Mouse (Mus musculus): ENCODE data around the gene Pgpep1l. TPM values are rescaled to one million over a fixed set of nuclear protein-coding genes. Genes with fewer than 3 reads are reported as not detected.
"Not testable (repeated sequence)": the region's sequence is repeated elsewhere in the genome, so short reads cannot be mapped to it uniquely, and the experiment has no call there.

Pgpep1l gene
- polyA plus RNA-seq, 1 experiment from 2014 or later = not detected

DNA sequence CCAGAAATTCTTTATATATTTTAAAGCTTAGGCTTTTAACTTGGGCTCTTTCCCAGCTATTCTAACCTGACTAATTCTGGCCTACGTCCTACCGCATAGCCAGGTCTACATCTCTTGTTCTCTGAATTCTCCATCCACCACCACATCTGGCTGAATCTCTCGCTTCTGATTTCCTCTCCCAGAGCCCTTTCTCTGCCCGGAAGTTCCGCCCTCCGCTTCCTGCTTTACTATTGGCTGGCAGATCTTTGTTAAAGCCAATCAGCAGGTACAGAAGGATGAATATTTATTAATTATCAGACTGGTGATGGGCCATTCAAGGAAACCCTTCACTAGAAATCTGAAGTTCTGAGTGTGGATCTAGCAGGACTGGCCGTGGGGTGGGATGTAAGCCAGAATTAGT lies 37.1 kb upstream of the Pgpep1l start:
- 65% methylated on average over 7 of the region's 7 CpGs for WGBS
- Histone ChIP-seq H3K4me3 (ENCODE audit: low read depth, low read length) (no peak overlapping the region), H3K9ac (ENCODE audit: low read depth, low read length) (no peak overlapping the region), H3K4me1 (replicated peaks; ENCODE audit: control insufficient read depth, insufficient read depth, low read length) (no peaks in the 10 kb centered on the region), H3K27me3 (replicated peaks; ENCODE audit: control insufficient read depth, insufficient read depth, low read length) (no peaks in the 10 kb centered on the region), H3K4me2 (no peak overlapping the region), H3K9me3 (ENCODE audit: control insufficient read depth, low read length) (no peaks in the 10 kb centered on the region), H3K27ac (ENCODE audit: low read depth, low read length) (no peak overlapping the region), H3K36me3 (ENCODE audit: control insufficient read depth, insufficient read depth, low read length) (no peaks in the 10 kb centered on the region)
- ATAC-seq (replicated peaks; ENCODE audit: low FRiP score) (no peak), DNase-seq (ENCODE audit: low spot score) (no peak)

DNA sequence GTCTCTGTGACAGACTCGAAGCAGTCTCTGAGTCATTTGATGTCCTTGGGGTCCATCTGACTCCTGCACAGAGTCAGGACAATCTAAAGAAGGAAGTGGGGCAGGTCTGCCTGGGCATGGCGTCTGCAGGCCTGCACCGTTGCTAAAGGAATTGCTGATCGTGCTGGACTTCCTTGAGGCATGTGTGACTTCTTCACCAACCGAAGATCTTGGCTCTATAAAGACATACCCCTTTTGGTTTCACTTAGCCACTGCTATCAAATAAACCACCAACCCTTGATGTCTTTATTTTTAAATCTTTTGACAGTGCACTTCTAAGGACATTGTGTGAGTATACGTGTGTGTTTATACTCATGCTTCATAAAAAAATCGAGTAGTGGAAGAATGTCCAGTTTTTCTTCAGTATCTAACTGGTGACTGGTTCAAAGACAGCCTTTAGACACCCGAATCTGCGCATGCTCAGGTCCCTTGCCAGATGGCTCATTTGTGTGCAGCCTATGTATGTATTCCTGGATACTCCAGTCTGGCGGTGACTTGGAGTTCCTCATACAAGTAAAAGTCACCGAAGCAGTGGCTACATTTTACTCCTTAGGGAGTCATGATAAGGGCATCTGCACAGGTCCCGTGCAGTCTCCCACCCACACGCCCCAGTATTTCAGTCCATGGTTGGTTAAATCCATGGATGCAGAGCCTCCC lies 34.5 kb upstream of the Pgpep1l start:
- Histone ChIP-seq H3K4me3 (ENCODE audit: low read depth, low read length) (no peak overlapping the region), H3K9me3 (ENCODE audit: control insufficient read depth, low read length) (no peaks in the 10 kb centered on the region), H3K27me3 (replicated peaks; ENCODE audit: control insufficient read depth, insufficient read depth, low read length) (no peaks in the 10 kb centered on the region), H3K27ac (ENCODE audit: low read depth, low read length) (no peak overlapping the region), H3K36me3 (ENCODE audit: control insufficient read depth, insufficient read depth, low read length) (no peaks in the 10 kb centered on the region), H3K4me2 (no peak overlapping the region), H3K4me1 (replicated peaks; ENCODE audit: control insufficient read depth, insufficient read depth, low read length) (no peaks in the 10 kb centered on the region), H3K9ac (ENCODE audit: low read depth, low read length) (no peak overlapping the region)
- no peak for DNase-seq (ENCODE audit: low spot score)
- WGBS = 77% methylated on average over 13 of the region's 13 CpGs
- ATAC-seq (replicated peaks; ENCODE audit: low FRiP score) = no peak

DNA sequence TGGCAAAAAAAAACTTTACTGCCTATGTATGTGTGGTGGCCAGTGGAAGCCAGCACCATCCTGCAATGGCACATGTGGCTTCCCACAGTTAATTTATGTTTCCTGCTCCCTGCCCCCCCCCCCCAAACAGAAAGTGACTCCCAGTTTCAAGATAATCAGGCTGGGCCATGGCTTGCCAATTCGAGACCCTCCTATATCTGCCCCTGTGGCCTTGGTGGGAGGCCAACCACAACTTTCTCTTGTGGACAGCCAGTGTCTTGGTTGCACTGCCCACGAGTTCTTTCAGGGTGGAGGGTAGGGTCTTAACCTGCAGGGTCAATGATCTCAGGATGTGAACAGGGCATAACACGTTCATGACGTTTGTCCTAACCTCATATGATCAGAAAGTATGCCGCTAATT lies 32.5 kb upstream of the Pgpep1l start:
- Histone ChIP-seq H3K4me1 (replicated peaks; ENCODE audit: control insufficient read depth, insufficient read depth, low read length) (no peaks in the 10 kb centered on the region), H3K36me3 (ENCODE audit: control insufficient read depth, insufficient read depth, low read length) (no peaks in the 10 kb centered on the region), H3K9me3 (ENCODE audit: control insufficient read depth, low read length) (no peaks in the 10 kb centered on the region), H3K27me3 (replicated peaks; ENCODE audit: control insufficient read depth, insufficient read depth, low read length) (no peaks in the 10 kb centered on the region), H3K9ac (ENCODE audit: low read depth, low read length) (no peak overlapping the region), H3K27ac (ENCODE audit: low read depth, low read length) (no peak overlapping the region), H3K4me2 (no peak overlapping the region), H3K4me3 (ENCODE audit: low read depth, low read length) (no peak overlapping the region)
- DNase-seq (ENCODE audit: low spot score) = no peak
- no peak for ATAC-seq (replicated peaks; ENCODE audit: low FRiP score)
- WGBS = 76% methylated on average over 5 of the region's 5 CpGs

DNA sequence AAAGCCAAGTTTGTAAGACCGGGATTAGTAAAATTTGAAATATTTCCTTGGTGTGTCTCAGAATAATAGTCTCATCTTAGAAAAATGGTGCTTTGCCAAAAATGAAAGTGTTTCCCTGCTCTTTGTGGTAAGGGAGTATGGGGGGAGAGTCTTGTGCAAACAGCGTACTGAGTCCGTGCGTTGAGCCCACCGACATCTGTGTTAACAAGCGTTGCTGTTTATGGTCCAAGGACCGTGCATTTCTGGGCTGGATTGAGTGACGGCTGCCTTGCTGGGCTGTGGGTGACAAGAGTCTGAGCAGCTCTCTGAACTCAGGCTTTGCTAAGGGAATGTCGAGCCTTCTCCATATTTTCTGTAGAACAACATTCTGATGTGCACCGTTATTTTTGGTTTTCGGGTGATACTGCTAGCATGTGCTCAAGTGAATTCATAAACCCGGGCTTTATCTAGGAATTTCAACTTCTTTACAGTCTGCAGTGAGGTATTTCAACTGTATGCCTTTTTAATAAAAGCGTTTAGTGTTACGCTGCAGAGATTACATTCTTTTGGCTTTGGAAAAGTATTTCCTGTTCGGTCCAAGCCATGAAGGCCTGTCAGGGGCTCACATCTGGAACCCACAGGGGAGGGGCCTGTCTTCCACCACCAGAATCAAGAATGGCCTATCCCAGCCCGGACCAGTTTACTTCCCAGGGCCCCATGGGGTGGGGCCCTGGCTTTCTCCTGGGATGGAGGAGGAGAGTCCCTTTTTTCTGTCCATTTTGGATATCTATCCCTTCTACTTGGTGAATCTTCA lies 30.2 kb upstream of the Pgpep1l start:
- Histone ChIP-seq H3K4me3 (ENCODE audit: low read depth, low read length) (no peak overlapping the region), H3K4me2 (no peak overlapping the region), H3K9ac (ENCODE audit: low read depth, low read length) (no peak overlapping the region), H3K27me3 (replicated peaks; ENCODE audit: control insufficient read depth, insufficient read depth, low read length) (no peaks in the 10 kb centered on the region), H3K27ac (ENCODE audit: low read depth, low read length) (no peak overlapping the region), H3K4me1 (replicated peaks; ENCODE audit: control insufficient read depth, insufficient read depth, low read length) (no peaks in the 10 kb centered on the region), H3K36me3 (ENCODE audit: control insufficient read depth, insufficient read depth, low read length) (no peaks in the 10 kb centered on the region), H3K9me3 (ENCODE audit: control insufficient read depth, low read length) (no peaks in the 10 kb centered on the region)
- WGBS = 81% methylated on average over 16 of the region's 16 CpGs
- DNase-seq (ENCODE audit: low spot score) = no peak
- no peak for ATAC-seq (replicated peaks; ENCODE audit: low FRiP score)

DNA sequence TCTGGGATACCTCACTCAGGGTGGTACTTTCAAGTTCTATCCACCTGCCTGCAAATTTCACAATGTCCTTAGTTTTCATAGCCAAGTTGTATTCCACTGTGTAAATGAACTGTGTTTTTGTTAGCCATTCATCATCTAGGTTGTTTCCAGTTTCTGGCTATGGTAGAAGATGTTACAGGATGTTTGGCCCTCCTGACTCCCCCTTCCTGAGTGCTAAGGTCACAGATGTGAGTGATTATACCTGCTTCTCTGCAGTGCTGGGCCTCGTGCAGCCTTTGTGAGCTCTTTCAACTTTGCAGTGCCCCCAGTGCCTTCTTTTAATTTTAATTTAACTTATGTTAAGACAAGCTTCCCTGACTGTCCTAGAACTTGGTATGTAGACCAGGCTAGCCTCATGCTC lies 27.6 kb upstream of the Pgpep1l start:
- ATAC-seq (replicated peaks; ENCODE audit: low FRiP score) (no peak), DNase-seq (ENCODE audit: low spot score) (no peak)
- Histone ChIP-seq H3K4me2 (no peak overlapping the region), H3K36me3 (ENCODE audit: control insufficient read depth, insufficient read depth, low read length) (no peaks in the 10 kb centered on the region), H3K9ac (ENCODE audit: low read depth, low read length) (no peak overlapping the region), H3K27ac (ENCODE audit: low read depth, low read length) (no peak overlapping the region), H3K9me3 (ENCODE audit: control insufficient read depth, low read length) (no peaks in the 10 kb centered on the region), H3K4me1 (replicated peaks; ENCODE audit: control insufficient read depth, insufficient read depth, low read length) (no peaks in the 10 kb centered on the region), H3K4me3 (ENCODE audit: low read depth, low read length) (no peak overlapping the region), H3K27me3 (replicated peaks; ENCODE audit: control insufficient read depth, insufficient read depth, low read length) (no peaks in the 10 kb centered on the region)
- 63% methylated on average over 1 of the region's 1 CpGs for WGBS

DNA sequence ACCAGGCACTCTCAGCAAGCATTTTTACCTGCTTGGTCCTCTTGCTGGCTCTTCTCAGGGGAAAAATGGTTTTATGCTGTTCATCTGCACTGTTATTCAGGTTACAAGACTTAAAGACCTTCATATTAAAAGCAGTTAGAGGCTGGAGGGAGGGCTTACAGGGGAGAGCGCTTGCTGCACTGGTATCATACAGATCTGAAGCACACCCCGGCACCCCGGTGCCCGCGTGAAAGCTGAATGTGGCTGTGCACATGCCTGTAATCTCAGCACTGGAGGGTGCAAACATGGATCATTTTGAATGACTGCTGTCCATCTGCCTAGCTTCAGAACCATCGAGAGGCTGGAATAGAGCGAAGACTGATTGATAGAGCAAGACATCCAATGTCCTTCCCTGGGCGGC lies 25.0 kb upstream of the Pgpep1l start:
- Histone ChIP-seq H3K4me3 (ENCODE audit: low read depth, low read length) (no peak overlapping the region), H3K27me3 (replicated peaks; ENCODE audit: control insufficient read depth, insufficient read depth, low read length) (no peaks in the 10 kb centered on the region), H3K27ac (ENCODE audit: low read depth, low read length) (no peak overlapping the region), H3K4me2 (no peak overlapping the region), H3K9ac (ENCODE audit: low read depth, low read length) (no peak overlapping the region), H3K36me3 (ENCODE audit: control insufficient read depth, insufficient read depth, low read length) (no peaks in the 10 kb centered on the region), H3K4me1 (replicated peaks; ENCODE audit: control insufficient read depth, insufficient read depth, low read length) (no peaks in the 10 kb centered on the region), H3K9me3 (ENCODE audit: control insufficient read depth, low read length) (no peaks in the 10 kb centered on the region)
- ATAC-seq (replicated peaks; ENCODE audit: low FRiP score) (no peak), DNase-seq (ENCODE audit: low spot score) (no peak)
- WGBS = 96% methylated on average over 8 of the region's 8 CpGs

DNA sequence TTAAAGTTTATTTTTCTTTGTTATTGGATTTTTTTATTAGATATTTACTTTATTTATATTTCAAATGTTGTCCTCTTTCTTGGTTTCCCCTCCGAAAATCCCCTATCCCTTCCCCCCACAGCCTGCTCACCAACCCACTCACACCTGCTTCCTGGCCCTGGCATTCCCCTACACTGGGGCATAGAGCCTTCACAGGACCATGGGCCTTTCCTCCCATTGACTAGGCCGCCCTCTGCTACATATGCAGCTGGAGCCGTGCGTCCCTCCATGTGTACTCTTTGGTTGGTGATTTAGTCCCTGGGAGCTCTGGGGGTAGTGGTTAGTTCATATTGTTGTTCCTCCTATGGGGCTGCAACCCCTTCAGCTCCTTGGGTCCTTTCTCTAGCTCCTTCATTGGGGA lies 24.0 kb upstream of the Pgpep1l start:
- not testable (repeated sequence) for H3K27ac ChIP-seq (ENCODE audit: low read depth, low read length); DNase-seq (ENCODE audit: low spot score); H3K4me2 ChIP-seq; H3K9me3 ChIP-seq (ENCODE audit: control insufficient read depth, low read length); H3K4me1 ChIP-seq (replicated peaks; ENCODE audit: control insufficient read depth, insufficient read depth, low read length); H3K9ac ChIP-seq (ENCODE audit: low read depth, low read length); H3K27me3 ChIP-seq (replicated peaks; ENCODE audit: control insufficient read depth, insufficient read depth, low read length); ATAC-seq (replicated peaks; ENCODE audit: low FRiP score); H3K4me3 ChIP-seq (ENCODE audit: low read depth, low read length); H3K36me3 ChIP-seq (ENCODE audit: control insufficient read depth, insufficient read depth, low read length)
- 86% methylated on average over 4 of the region's 4 CpGs for WGBS

DNA sequence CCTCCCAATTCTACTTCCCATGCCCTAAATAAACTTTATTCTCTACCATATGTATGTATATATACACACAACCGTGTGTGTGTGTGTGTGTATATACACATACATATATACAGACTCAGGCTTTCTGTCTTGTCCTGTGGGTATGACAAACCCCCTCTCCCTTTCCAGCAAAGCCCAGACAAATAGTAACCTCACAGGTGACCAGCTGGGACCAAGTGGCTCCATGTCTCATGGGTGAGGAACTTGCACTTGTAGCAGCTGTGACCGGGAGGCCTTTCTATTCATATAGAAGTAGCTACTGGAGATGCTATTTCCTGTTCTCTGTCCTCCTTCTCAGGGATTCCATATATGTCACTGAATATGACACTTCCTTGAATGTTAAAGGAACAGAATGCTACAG lies 23.5 kb upstream of the Pgpep1l start:
- ATAC-seq (replicated peaks; ENCODE audit: low FRiP score) (no peak), DNase-seq (ENCODE audit: low spot score) (no peak)
- H3K4me2 ChIP-seq = no peak overlapping the region
- H3K36me3 ChIP-seq (ENCODE audit: control insufficient read depth, insufficient read depth, low read length) = no peaks in the 10 kb centered on the region
- no peaks in the 10 kb centered on the region for H3K9me3 ChIP-seq (ENCODE audit: control insufficient read depth, low read length)
- no peaks in the 10 kb centered on the region for H3K4me1 ChIP-seq (replicated peaks; ENCODE audit: control insufficient read depth, insufficient read depth, low read length)
- 74% methylated on average over 2 of the region's 2 CpGs for WGBS
- no peak overlapping the region for H3K27ac ChIP-seq (ENCODE audit: low read depth, low read length)
- H3K4me3 ChIP-seq (ENCODE audit: low read depth, low read length) = no peak overlapping the region
- H3K27me3 ChIP-seq (replicated peaks; ENCODE audit: control insufficient read depth, insufficient read depth, low read length) = no peaks in the 10 kb centered on the region
- no peak overlapping the region for H3K9ac ChIP-seq (ENCODE audit: low read depth, low read length)
